Mouse (Mus musculus): Measurements from ENCODE around the gene Gm20388.

The Gm20388 gene

GRCm38 (mm10) chr8:120298601-120299532 is 388.2 kb downstream of the Gm20388 start:
- DNase-seq, result no peak

DNA sequence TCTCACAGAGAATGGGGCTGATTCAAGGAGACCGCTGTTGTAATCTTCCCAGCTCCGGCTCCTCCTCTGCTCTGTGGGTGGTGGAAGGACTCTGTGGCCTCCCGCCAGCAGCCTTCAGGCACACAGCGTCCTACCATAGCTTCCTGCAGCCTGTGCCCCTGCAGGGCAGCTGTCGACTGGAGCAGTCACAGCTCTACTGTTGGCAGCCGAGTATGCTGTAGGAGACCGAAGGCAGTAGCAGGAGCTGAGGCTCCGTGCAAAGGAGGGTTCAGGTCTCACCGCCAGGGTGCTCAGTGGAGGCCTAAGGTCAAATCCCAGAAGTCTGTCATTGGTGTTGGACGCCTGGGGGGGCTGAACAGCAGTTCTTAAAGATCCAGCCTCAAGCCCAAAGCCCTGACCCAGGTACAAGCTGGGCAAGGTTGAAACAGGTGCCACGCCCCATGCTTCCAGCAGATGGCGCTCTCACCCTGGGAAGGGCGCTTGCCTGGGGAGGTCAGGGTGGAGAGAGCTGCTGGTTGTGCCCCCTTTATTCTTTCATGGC is 390.0 kb downstream of the Gm20388 start:
- DNase-seq, result peak; percentile 85

- no peak for DNase-seq
Measured at GRCm38 (mm10) chr8:120302941-120303675, 392.5 kb downstream of the Gm20388 start.

- no peak for DNase-seq
Measured at GRCm38 (mm10) chr8:120304097-120304496, 393.5 kb downstream of the Gm20388 start.

- no peak for DNase-seq
Measured at GRCm38 (mm10) chr8:120305800-120306385, 395.3 kb downstream of the Gm20388 start.

GRCm38 (mm10) chr8:120307103-120307502 is 396.5 kb downstream of the Gm20388 start:
- DNase-seq, result no peak

DNA sequence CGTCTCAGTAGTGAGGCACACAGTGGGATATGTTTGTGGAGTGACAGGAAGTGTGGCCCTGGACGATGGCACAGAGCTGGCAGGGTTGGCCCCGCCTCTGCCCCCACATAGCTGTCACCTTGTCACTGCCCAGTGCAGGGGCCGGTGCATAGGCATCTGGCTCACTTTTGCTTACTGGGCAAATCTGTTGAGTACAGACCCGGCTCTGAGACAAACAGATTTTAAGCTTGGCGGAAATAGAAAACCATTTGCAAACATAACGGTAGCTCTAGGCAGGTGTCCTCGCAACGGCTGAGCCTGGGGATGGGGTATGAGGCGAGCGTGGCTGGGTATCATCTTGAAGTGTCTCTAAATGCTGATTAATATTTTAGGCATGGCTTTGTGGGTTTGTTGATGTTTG is 396.9 kb downstream of the Gm20388 start:
- no peak for DNase-seq

GRCm38 (mm10) chr8:120308131-120308530 is 397.5 kb downstream of the Gm20388 start:
- no peak for DNase-seq

DNA sequence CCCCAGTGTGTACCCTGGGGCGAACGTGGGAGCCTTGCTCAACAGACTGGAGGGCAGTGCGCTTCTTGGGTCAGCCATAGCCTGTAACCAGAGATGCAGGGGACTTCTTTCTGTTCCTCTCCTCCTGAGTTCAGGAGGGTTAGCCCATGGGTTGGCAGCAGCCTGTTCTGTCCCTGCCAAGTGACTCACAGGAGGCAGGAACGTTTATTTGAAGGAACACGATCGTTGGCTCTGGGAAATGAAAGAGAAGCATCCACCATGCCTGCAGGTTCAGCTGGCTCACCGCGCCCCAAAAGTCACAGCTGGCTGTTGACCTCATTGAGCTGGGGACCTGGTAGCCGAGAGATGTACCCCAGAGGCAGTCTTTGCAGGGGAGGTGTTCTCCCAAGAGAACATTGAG is 397.9 kb downstream of the Gm20388 start:
- no peak for DNase-seq

- DNase-seq, result peak; percentile 23
Measured at GRCm38 (mm10) chr8:120309326-120309725, 398.7 kb downstream of the Gm20388 start.

DNA sequence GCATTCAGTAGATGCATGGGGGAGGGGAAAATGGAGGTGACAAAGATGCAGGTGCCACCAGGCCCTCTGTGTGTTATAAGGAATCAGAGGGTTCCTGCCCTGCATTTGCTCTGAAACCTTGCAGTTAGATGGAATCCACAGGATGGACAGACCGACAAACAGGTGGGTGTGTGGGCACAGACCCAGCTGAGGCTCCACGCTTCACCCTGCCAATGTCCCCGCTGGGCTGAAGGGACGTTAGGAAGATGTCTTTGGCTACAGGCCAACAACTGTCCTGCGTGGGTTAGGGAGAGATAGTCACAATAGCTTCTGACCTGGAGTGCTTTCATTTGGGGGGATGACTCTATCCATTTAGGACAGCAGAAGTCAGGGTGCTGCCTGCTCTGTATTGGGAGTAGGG is 399.4 kb downstream of the Gm20388 start:
- no peak for DNase-seq

GRCm38 (mm10) chr8:120312452-120312851 is 401.8 kb downstream of the Gm20388 start:
- DNase-seq, result no peak

DNA sequence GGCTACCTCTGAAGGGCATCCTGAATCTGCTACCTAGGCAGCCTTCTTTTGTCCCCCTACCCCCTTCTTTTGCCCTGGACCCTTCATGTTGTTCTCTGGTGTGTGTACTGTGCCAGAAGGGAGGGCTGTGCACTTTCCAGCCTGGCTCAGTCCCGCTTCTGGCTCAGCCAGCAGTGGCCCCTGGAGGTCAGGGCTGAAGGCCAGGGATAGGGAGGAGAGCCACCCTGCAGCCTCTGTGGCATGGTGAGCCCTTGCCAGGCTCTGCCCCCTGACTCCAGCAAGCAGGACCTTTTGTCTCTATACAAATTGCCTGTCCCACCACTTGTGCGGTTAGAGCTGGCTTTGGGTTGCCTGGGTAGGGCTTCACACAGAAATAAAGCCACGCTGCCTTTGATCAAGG is 403.0 kb downstream of the Gm20388 start:
- no peak for DNase-seq

DNA sequence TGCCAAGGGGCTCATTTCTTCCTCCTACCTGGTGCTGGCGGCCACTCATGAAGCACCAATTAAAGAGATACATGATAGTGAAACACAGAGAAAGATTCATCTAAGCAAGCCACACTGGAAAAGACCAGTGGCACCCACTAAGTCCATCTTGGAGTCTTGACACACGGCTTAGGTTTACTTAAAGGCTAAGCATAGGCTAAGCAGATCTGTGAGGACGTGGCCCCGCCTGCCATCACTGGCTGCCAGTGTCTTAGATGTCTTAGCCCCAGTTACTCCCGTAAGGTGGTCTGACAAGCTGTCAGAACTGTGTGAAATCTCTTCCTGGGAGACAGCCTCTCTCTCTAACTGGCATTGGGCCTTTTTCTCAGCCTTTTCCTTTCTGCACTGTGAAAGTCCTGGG is 404.3 kb downstream of the Gm20388 start:
- DNase-seq, result no peak

- peak; percentile 62 for DNase-seq
Measured at GRCm38 (mm10) chr8:120315644-120316043, 405.0 kb downstream of the Gm20388 start.

GRCm38 (mm10) chr8:120316707-120317106 is 406.1 kb downstream of the Gm20388 start:
- DNase-seq, result no peak

DNA sequence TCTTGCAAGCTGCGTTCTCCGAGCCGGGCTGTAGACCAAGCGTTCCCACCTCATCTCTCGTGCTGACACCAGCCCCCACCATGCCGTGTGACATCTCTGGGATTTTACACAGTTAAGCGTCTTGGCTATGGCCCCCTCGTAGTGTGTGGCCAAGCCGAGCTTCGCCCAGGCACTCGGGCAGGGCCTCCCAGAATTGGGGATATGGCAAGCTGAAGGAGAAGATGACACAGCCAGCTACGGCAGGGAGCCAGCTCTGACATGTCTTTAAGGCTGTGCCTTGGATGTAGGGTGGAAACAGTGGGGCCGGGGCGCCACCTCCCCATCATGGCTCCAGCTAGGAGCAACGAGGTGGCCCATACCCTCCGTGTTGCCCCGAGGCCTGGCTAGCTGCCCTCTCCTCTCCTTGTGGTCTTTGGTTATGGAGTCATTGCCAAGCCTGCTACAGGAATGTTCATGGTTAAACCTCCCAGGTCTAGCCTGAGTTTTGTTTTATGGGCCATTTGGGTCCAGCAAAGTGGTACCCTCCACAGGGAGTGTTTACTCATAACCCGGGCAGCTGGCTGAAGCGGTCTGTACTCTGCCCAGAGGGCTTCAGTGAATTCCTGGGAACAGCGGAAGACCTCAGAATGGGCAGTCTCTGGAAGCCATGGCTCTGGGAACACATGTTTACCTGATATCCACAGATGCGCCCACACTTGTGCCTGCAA is 406.6 kb downstream of the Gm20388 start:
- DNase-seq, result no peak

- DNase-seq, result no peak
Measured at GRCm38 (mm10) chr8:120318476-120318991, 407.9 kb downstream of the Gm20388 start.

- DNase-seq, result peak; percentile 90
Measured at GRCm38 (mm10) chr8:120319449-120319848, 408.8 kb downstream of the Gm20388 start.

DNA sequence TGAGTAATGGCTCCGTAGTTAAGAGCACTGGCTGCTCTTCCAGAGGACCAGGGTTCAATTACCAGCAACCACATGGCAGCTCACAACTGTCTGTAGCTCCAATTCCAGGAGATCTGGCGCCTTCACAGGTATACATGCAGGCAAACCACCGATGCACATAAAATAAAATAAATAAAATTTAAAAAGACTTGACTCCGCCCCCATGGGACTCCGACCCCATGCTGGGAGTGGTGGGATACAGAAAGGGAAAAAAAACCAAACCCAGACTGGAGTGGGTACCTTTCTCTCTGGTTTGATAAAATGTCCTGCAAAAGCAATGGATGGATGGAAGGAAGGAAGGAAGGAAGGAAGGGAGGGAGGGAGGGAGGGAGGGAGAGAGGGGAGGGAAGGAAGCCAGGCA is 409.5 kb downstream of the Gm20388 start:
- no peak for DNase-seq

- peak; percentile 71 for DNase-seq
Measured at GRCm38 (mm10) chr8:120321724-120322123, 411.1 kb downstream of the Gm20388 start.

- peak; percentile 52 for DNase-seq
Measured at GRCm38 (mm10) chr8:120322956-120323448, 412.4 kb downstream of the Gm20388 start.

Measured in liver (tissue).